Mouse (Mus musculus) ovary, adult 2 months (tissue): ENCODE data around the gene Apol7e. TPM values are rescaled to one million over a fixed set of nuclear protein-coding genes. Genes with fewer than 3 reads are reported as not detected.

Experiments used
- polyA plus RNA-seq: library from polyadenylated mRNA; depleted of rRNA; stranded (reverse); fragments of >200 nt; gene quantifications from 2 replicates; pipeline ENCODE4 v1.2.3, GENCODE M21; 2012; rRNA removed

The Apol7e gene
- polyA plus RNA-seq = 2.0 and 3.4 TPM in 2 replicates

GRCm38 (mm10) chr15:77698656-77699055 is at the start of gene Apol7e:
Gene Apol7e, plus strand, starts transcription at chr15:77698857.

GRCm38 (mm10) chr15:77728739-77729138 is 30.1 kb downstream of the Apol7e start, which contains the start of gene Apol9b:
Gene Apol9b, plus strand, starts transcription at chr15:77729039.

GRCm38 (mm10) chr15:77756848-77757247 is 58.2 kb downstream of the Apol7e start, which contains the start of gene Apol8:
Gene Apol8, minus strand, starts transcription at chr15:77757003.

Other genes starting within 250 kb of the Apol7e start
- gene Apol10a, start 221.8 kb upstream of the Apol7e start, polyA plus RNA-seq = not detected in 2 replicates
- gene Apol11a, start 190.6 kb upstream of the Apol7e start, polyA plus RNA-seq = 0.07 TPM in 1 of 2 replicates, not detected in the other
- gene Apol7c, start 165.5 kb upstream of the Apol7e start, polyA plus RNA-seq = 0.24 and 0.35 TPM in 2 replicates
- gene 1700025B11Rik, start 137.0 kb upstream of the Apol7e start, polyA plus RNA-seq = not detected in 2 replicates
- gene Apol10b, start 102.7 kb upstream of the Apol7e start, polyA plus RNA-seq = 0.28 and 0.31 TPM in 2 replicates
- gene Gm36245, start 99.6 kb upstream of the Apol7e start, polyA plus RNA-seq = not detected in 2 replicates
- gene Apol11b, start 55.6 kb upstream of the Apol7e start, polyA plus RNA-seq = not detected in 2 replicates
- gene Apol9b, start 30.2 kb downstream of the Apol7e start, polyA plus RNA-seq = 4.3 and 4.8 TPM in 2 replicates
- 0.07 TPM in 1 of 2 replicates, not detected in the other for gene Apol8, start 58.1 kb downstream of the Apol7e start, polyA plus RNA-seq
- gene Myh9, start 143.3 kb downstream of the Apol7e start, polyA plus RNA-seq = 92.0 and 93.0 TPM in 2 replicates
- 233 and 239 TPM in 2 replicates for gene Txn2, start 230.1 kb downstream of the Apol7e start, polyA plus RNA-seq